Mouse (Mus musculus) c-Kit-positive CD71-negative TER-119-negative erythroid progenitor cells, embryonic 14.5 days (primary cell): ENCODE data around the gene Setd6.

ENCODE experiments used
- DNase-seq: peaks from one replicate; pipeline ENCODE4 v3.0.0-alpha.2; 2013; ENCODE audit warnings: low read depth

Gene Setd6

GRCm38 (mm10) chr8:95711029-95711428 lies 4.7 kb upstream of the Setd6 start:
- DNase-seq = no peak

GRCm38 (mm10) chr8:95712395-95712794 lies 3.3 kb upstream of the Setd6 start:
- no peak for DNase-seq

DNA sequence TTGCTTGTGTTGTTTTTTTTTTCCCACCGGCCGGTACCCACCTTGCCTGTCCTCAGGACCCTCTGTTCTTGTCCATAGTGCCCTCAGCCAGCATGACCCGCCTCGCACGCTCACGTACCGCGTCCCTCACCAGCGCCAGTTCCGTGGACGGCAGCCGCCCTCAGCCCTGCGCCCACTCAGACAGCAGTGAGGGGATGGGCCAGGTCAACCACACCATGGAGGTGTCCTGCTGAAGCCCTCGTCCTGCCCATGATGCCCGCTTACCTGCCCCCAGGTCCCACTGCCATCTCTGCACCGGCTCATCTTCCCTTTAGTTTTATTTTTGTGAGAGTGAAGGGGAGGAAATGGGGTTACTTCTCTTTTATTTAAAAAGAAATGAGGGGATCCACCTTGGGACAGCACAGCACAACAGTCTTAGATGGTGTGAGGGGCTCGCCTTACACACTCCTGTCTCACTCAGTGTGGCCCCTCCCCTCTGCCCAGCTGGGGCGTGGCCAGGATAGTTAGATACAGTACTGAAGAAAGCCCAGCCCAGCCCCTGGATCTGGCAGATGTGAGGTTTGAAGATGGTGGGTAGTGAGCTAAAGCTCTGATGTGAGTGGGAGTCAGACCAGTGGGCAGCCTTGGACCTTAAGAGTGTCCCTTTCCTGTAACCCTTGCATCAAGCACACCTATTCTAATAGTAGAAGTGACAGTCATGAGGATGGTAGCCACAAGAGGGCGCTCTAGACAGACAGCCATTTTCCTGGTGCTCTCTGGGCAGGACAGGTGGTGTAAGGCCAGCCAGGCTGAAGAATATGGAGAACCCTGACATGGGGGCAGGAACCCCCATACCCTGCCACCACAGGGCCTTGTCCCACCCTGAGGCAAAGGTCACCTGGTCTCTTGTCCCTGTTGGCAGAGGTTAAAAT lies 2.3 kb upstream of the Setd6 start:
- DNase-seq = peak; percentile 73

DNA sequence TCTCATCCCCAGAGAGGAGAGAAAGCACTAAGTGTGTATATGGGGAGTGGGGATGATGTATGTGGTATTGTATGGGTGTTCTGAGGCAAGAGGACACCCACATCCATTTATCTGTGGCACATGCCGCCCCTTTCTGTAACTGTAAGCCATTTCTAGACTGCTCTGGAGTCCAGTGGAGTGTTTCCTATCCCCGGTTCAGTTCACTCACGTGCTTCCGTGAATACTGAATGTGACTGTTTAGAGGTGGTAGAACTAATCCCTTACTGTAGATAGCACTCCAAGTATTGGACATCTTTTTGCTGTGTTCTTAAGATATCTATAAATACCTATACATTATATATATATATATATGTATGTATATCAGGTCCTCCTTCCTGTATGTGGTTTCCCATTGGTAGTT lies 1.3 kb upstream of the Setd6 start:
- DNase-seq = no peak

GRCm38 (mm10) chr8:95714837-95715413 lies 756 bp upstream of the Setd6 start:
- no peak for DNase-seq

- no peak for DNase-seq
These were observed 1.1 kb downstream of the Setd6 start for GRCm38 (mm10) chr8:95716546-95717335.

GRCm38 (mm10) chr8:95727625-95728024 lies 11.9 kb downstream of the Setd6 start:
- no peak for DNase-seq

GRCm38 (mm10) chr8:95738596-95738995 lies 22.9 kb downstream of the Setd6 start:
- no peak for DNase-seq

DNA sequence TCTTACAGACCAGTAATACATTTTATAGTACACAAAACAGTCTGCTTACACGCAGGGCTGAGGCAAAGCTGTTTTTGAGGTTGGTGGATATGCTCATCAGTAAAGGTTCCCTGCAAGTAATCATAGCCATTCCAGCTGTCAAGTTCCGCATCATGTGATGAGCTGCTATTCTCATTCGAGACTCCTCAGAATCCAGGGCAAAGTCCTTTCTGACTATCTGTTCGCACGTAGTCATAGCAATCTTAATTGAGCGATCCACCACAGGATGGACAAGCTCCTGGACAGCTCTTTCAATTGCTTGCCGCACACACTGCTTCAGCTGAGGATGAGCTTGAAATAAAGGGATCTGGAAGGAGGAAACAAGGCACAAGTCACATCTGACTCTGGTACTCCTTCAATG lies 26.1 kb downstream of the Setd6 start:
- DNase-seq = no peak

DNA sequence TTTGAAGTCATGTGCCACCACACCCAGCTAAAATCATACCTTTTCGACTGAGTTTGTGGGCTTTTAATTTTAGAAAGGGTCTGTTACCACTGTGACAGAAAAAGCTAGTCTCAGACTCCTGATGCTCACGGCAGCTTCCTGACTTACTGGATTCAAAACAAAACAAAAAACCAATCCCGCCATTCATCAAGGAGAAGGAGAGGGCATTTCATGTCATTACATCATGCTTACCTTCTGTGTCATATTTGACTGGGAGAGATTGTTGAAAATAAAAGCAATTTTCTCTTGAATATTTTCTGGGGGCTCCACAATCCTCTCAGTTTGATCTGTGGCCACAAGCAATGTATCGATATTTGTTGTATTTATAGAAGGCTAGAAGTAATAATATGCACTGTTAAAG lies 32.3 kb downstream of the Setd6 start:
- no peak for DNase-seq

- no peak for DNase-seq
These were observed 36.2 kb downstream of the Setd6 start for GRCm38 (mm10) chr8:95751924-95752323.

- no peak for DNase-seq
These were observed 44.6 kb downstream of the Setd6 start for GRCm38 (mm10) chr8:95760323-95760722.

GRCm38 (mm10) chr8:95764133-95764532 lies 48.5 kb downstream of the Setd6 start:
- no peak for DNase-seq
